Mouse (Mus musculus): ENCODE results near the gene Rbbp6.

DNA sequence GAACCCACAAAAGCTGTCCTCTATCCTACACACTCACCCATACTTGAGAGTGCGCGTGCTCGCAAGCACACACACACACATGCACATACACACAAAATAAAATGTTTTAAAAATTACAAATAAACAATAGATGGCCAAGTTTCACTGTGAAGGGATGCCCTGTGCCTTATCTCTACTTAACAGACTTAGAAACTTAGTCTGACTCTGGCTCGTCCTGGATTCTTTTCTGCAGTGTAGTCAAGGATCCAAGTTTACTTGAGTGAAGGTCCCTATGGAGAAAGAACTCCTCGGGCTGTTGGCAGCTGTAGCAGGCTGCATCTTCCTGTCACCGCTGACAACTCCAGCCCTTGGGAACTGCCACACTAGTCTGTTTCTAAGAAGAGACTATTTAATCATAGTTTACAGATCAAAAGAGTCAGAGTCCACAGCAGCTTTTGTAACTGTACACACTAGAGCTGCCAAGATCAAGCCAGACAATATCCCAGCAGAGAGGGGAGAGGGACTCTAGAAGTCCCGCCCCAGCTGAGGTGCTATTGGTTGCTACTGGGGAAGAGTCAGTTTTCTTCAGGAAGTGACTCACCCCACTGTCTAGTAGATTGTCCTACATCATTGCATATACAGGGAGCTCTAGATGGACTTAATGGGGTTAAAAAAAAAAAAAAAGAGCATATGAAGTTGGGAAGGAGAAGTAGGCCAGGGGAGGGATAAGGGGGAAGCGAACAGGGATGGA, 10.1 kb upstream of the Rbbp6 start:
- TF ChIP-seq CTCF (IDR thresholded peaks at IDR 0.05; ENCODE audit: borderline replicate concordance, insufficient read depth, low read depth, low read length): no peak
- no peak for TF ChIP-seq POLR2A (IDR thresholded peaks at IDR 0.05; ENCODE audit: borderline replicate concordance, insufficient read depth, low read length)

All from cerebellum, adult 2 months (tissue).